Mouse (Mus musculus): ENCODE results near the gene Ccdc73. TPM values are rescaled to one million over a fixed set of nuclear protein-coding genes. Genes with fewer than 3 reads are reported as not detected.
"Not testable (repeated sequence)": the region's sequence is repeated elsewhere in the genome, so short reads cannot be mapped to it uniquely, and the experiment has no call there.

Ccdc73 gene
- polyA plus RNA-seq, 1 experiment from 2014 or later = 9.1 TPM

DNA sequence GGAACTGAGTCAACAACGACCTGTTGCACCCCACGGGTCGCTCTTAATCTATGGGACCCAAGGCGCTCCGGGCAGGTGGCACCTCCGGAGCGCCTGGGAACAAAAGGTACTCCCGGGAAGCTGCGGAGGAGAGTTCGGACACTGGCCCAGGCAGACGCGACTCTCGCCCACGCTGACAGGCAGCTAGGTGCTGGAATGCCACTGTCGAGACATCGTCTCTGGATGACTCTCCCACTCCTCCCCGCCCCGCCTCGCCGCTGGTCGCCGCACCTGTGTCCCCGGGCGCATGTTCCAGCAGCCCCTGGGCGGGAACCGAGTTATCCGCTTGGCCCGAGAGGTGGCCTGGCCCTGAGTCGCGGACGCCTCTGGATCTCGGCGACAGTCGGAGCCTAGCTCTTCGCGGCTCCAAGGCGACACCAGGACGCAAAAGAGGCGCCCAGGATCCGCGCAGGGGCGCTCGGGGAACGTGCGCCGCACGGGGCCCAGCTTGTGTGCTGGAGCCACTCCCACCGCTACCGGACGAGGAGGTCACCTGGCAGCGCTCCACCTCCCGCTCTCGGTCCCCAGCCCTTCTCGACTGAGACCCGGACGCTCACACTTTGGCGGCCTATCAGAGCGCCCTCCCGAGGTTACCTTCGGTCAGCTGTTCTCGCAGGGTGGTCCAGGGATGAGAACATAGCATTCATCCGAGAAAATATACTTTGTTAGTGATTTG lies 18.2 kb upstream of the Ccdc73 start, which contains the start of gene Prrg4:
Gene Prrg4 (minus strand): TSS at position 601 of the 715 bp plus-strand sequence.
- H3K9ac ChIP-seq (replicated peaks) = peak within 1 kb of the TSS; percentile 51
- peak within 1 kb of the TSS; percentile 93 for H3K4me2 ChIP-seq
- H3K27me3 ChIP-seq = peaks cover 32% of the 10 kb centered on the region
- ATAC-seq (ENCODE audit: insufficient number of reproducible peaks, insufficient read depth, low FRiP score, low TSS enrichment, low read depth) = peak; percentile 47; the same call in 1 of the 2 replicates
- WGBS = 1% methylated on average over 62 of the region's 62 CpGs
- peaks cover 19% of the 10 kb centered on the region for H3K4me1 ChIP-seq (replicated peaks)
- H3K27ac ChIP-seq = no peak within 1 kb of the TSS
- no peaks in the 10 kb centered on the region for H3K36me3 ChIP-seq
- peak within 1 kb of the TSS; percentile 58 for H3K4me3 ChIP-seq (replicated peaks)
- no peaks in the 10 kb centered on the region for H3K9me3 ChIP-seq

DNA sequence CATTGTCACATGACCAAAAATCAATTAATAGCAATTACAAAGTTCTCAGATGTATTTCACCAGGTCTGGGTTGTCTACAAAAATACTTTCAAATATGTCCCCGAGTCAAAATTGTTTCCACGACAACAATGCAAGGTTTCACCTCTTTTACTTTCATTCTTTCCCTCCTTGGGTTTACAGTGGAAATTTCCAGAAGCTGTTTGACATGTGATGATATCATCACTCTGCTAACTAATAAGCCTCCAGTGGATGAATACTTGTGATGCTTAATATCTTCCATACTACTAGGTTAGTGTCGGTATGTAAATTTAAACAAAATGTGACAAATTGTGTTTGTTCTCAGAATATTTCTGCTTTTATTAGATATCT lies 17.6 kb upstream of the Ccdc73 start:
- no peak for ATAC-seq (ENCODE audit: insufficient number of reproducible peaks, insufficient read depth, low FRiP score, low TSS enrichment, low read depth)
- Histone ChIP-seq H3K4me1 (replicated peaks) (peaks cover 19% of the 10 kb centered on the region), H3K4me3 (replicated peaks) (peak overlapping the region; percentile 58), H3K9me3 (no peaks in the 10 kb centered on the region), H3K27me3 (peaks cover 32% of the 10 kb centered on the region), H3K27ac (no peak overlapping the region), H3K9ac (replicated peaks) (peak overlapping the region; percentile 51; the same call in 1 of the 2 replicates), H3K36me3 (no peaks in the 10 kb centered on the region), H3K4me2 (peak overlapping the region; percentile 93)
- 71% methylated on average over 3 of the region's 3 CpGs for WGBS

DNA sequence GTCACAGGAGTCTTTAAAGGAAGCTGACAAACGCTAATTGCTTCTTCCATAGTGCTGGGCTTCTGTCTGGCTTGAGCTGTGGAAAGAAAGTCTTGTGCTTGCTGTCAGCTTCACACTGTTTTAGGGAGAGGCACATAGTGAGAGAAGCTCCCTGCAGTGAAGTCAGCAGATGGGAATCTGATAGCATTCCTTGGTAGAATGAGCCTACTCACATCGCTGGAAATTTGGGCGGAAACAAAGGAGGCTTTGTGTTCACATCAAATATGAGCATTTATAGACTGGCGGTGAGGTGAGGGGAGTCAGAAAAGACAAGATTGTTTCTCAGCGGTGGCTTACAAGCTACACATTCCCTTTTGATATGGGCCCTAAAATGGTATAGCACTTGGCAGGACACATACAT lies 15.9 kb upstream of the Ccdc73 start:
- Histone ChIP-seq H3K9me3 (no peaks in the 10 kb centered on the region), H3K27me3 (peaks cover 32% of the 10 kb centered on the region), H3K4me1 (replicated peaks) (peaks cover 13% of the 10 kb centered on the region), H3K4me2 (no peak overlapping the region), H3K27ac (no peak overlapping the region), H3K9ac (replicated peaks) (no peak overlapping the region), H3K36me3 (no peaks in the 10 kb centered on the region), H3K4me3 (replicated peaks) (no peak overlapping the region)
- no peak for ATAC-seq (ENCODE audit: insufficient number of reproducible peaks, insufficient read depth, low FRiP score, low TSS enrichment, low read depth)
- 42% methylated on average over 5 of the region's 5 CpGs for WGBS

DNA sequence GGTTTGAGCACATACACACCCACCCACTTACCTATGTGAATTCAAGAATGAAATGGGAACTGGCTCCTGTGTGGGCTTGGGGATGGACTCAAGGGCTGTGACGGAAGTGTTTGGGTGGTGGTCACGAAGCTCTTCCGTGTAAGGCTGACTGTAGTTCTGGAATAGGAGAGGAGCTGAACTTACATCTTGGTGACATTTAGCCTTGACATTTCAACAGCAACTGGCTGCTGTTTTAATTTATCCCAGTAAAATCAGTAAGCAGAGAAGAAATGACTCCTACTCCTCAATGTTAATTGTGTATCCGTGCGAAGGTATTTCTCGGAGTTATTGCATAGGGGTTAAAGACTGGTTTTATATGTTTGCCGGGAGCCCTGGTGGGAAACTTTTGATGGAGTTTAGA lies 15.1 kb upstream of the Ccdc73 start:
- ATAC-seq (ENCODE audit: insufficient number of reproducible peaks, insufficient read depth, low FRiP score, low TSS enrichment, low read depth) = no peak
- Histone ChIP-seq H3K9ac (replicated peaks) (no peak overlapping the region), H3K9me3 (no peaks in the 10 kb centered on the region), H3K27ac (no peak overlapping the region), H3K4me3 (replicated peaks) (no peak overlapping the region), H3K4me2 (no peak overlapping the region), H3K27me3 (peaks cover 32% of the 10 kb centered on the region), H3K36me3 (no peaks in the 10 kb centered on the region), H3K4me1 (replicated peaks) (peaks cover 8% of the 10 kb centered on the region)
- 78% methylated on average over 7 of the region's 7 CpGs for WGBS

DNA sequence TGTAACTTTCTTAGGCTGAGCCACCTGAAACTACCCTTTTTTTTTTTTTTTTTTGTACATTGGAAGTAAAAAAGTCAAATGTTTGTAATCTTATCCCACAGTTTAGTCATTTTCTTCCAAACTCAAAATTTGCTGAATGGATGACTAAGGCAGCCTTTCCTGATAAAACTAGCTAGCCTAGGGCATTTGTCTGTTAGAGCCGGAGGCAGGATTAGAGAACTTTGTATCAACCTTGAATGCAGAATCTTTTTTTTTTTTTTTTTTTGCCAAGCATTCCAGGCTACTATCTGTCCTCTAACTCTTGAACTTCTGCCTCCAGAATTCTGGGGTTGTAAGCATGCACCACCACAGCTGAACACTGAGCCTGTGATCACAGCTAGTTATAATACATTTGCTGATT lies 12.8 kb upstream of the Ccdc73 start:
- Histone ChIP-seq H3K4me1 (replicated peaks) (no peaks in the 10 kb centered on the region), H3K9me3 (no peaks in the 10 kb centered on the region), H3K9ac (replicated peaks) (no peak overlapping the region), H3K27ac (no peak overlapping the region), H3K27me3 (peaks cover 16% of the 10 kb centered on the region), H3K4me3 (replicated peaks) (no peak overlapping the region), H3K36me3 (no peaks in the 10 kb centered on the region), H3K4me2 (no peak overlapping the region)
- ATAC-seq (ENCODE audit: insufficient number of reproducible peaks, insufficient read depth, low FRiP score, low TSS enrichment, low read depth) = no peak
- 74% methylated on average over 1 of the region's 1 CpGs for WGBS

DNA sequence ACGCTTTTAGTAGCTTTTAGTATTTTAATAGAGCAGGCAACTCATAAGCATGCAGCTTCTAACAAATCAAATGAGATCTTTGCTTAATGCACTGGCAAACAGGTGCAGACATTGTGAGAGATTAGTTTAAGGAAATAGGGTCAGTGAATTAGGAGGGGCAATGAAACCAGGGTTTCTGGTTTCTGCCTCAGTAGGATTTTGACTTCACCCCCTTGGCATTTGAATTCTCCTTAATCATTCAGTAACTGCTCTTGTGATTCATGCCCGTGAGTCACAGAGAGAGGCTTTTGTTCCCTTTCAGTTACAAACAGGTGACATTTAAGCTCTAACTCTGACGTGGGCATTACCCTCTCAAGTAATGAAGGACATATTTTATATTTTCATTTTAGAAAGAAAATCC lies 11.9 kb upstream of the Ccdc73 start:
- Histone ChIP-seq H3K27ac (no peak overlapping the region), H3K4me1 (replicated peaks) (no peaks in the 10 kb centered on the region), H3K36me3 (no peaks in the 10 kb centered on the region), H3K9me3 (no peaks in the 10 kb centered on the region), H3K27me3 (peaks cover 12% of the 10 kb centered on the region), H3K4me3 (replicated peaks) (no peak overlapping the region), H3K9ac (replicated peaks) (no peak overlapping the region), H3K4me2 (no peak overlapping the region)
- ATAC-seq (ENCODE audit: insufficient number of reproducible peaks, insufficient read depth, low FRiP score, low TSS enrichment, low read depth) = no peak
- 32% methylated on average over 3 of the region's 3 CpGs for WGBS

DNA sequence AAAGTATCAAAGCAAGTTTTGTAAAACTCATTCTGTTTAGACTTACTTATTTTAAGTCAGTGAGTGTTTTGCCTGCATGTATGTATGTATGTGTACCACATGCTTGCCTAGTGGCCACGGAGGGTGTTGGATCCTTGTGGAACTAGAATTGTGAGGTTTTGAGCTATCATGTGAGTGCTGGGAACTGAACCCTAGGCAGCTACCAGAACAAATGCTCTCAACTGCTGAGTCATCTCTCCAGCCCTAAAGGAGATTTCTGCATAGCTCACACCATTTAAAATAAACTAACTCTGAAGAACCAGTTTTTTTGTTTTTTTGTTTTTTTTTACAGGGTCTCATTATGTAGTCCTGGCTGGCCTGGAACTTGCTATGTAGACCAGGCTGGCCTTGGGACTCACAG lies 11.4 kb upstream of the Ccdc73 start:
- H3K27ac ChIP-seq = no peak overlapping the region
- 56% methylated on average over 1 of the region's 1 CpGs for WGBS
- H3K36me3 ChIP-seq = no peaks in the 10 kb centered on the region
- H3K4me3 ChIP-seq (replicated peaks) = no peak overlapping the region
- no peaks in the 10 kb centered on the region for H3K4me1 ChIP-seq (replicated peaks)
- peaks cover 8% of the 10 kb centered on the region for H3K27me3 ChIP-seq
- no peak for ATAC-seq (ENCODE audit: insufficient number of reproducible peaks, insufficient read depth, low FRiP score, low TSS enrichment, low read depth)
- H3K4me2 ChIP-seq = no peak overlapping the region
- H3K9me3 ChIP-seq = no peaks in the 10 kb centered on the region
- no peak overlapping the region for H3K9ac ChIP-seq (replicated peaks)

DNA sequence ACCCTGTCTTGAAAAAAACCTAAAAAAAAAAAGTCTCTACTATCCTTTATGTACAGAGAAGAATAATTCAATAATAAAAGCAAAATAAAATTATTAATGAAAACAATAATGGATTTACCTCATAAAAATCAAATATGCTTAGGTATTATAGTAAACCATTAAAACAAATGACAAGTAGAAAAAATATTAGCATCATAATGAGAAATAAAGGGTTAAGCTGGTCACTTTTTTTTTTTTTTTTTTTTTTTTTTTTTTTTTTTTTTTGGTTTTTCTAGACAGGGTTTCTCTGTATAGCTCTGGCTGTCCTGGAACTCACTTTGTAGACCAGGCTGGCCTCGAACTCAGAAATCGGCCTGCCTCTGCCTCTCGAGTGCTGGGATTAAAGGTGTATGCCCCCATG lies 9.5 kb upstream of the Ccdc73 start:
- H3K27ac ChIP-seq; H3K9me3 ChIP-seq; H3K36me3 ChIP-seq; H3K27me3 ChIP-seq; H3K4me3 ChIP-seq (replicated peaks); H3K4me1 ChIP-seq (replicated peaks); ATAC-seq (ENCODE audit: insufficient number of reproducible peaks, insufficient read depth, low FRiP score, low TSS enrichment, low read depth); H3K9ac ChIP-seq (replicated peaks); H3K4me2 ChIP-seq: not testable (repeated sequence)
- 92% methylated on average over 3 of the region's 3 CpGs for WGBS

DNA sequence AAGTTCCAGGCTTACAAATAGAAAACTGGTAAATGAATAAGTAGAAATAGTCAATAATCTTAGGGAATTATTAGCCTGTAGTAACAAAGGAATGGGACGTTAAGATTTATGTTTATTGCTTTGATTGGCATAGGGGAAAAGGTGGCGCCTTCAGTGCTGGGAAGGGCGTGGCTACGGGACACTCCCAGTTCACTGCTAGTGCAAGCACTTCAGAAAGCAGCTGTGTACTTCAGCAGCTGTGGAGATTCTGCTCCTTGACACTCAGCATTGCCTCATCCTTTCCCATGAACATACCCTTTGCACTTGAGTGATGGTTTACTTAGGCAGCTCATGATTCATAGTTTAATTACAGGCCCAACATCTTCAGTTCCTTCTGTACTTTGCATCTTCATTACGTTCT lies 8.5 kb upstream of the Ccdc73 start:
- no peaks in the 10 kb centered on the region for H3K9me3 ChIP-seq
- no peak overlapping the region for H3K27ac ChIP-seq
- H3K9ac ChIP-seq (replicated peaks) = no peak overlapping the region
- H3K4me3 ChIP-seq (replicated peaks) = no peak overlapping the region
- no peak overlapping the region for H3K4me2 ChIP-seq
- no peaks in the 10 kb centered on the region for H3K36me3 ChIP-seq
- H3K4me1 ChIP-seq (replicated peaks) = no peaks in the 10 kb centered on the region
- ATAC-seq (ENCODE audit: insufficient number of reproducible peaks, insufficient read depth, low FRiP score, low TSS enrichment, low read depth) = no peak
- H3K27me3 ChIP-seq = no peaks in the 10 kb centered on the region
- 70% methylated on average over 5 of the region's 5 CpGs for WGBS

DNA sequence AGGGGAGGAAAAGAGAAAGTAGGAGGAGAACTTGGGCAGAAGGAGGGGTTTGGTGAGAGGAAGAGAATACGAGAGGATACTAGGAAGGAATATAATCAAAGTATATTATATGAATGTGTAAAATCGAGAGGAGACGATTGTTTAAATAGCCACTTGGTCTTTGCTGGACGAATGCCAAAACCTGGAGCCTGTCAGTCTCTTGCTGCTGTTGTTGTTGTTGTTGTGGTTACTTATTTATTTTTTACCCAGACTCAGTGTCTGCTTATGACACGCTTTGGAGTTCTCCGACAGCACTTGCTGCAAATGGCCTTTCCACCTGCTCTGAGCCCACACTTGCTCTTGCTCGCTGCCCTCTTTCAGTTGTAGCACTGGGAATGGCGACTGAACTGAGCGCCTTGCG lies 7.2 kb upstream of the Ccdc73 start:
- 84% methylated on average over 10 of the region's 10 CpGs for WGBS
- Histone ChIP-seq H3K9ac (replicated peaks) (no peak overlapping the region), H3K4me1 (replicated peaks) (no peaks in the 10 kb centered on the region), H3K36me3 (no peaks in the 10 kb centered on the region), H3K4me3 (replicated peaks) (no peak overlapping the region), H3K4me2 (no peak overlapping the region), H3K9me3 (no peaks in the 10 kb centered on the region), H3K27ac (no peak overlapping the region), H3K27me3 (no peaks in the 10 kb centered on the region)
- no peak for ATAC-seq (ENCODE audit: insufficient number of reproducible peaks, insufficient read depth, low FRiP score, low TSS enrichment, low read depth)

DNA sequence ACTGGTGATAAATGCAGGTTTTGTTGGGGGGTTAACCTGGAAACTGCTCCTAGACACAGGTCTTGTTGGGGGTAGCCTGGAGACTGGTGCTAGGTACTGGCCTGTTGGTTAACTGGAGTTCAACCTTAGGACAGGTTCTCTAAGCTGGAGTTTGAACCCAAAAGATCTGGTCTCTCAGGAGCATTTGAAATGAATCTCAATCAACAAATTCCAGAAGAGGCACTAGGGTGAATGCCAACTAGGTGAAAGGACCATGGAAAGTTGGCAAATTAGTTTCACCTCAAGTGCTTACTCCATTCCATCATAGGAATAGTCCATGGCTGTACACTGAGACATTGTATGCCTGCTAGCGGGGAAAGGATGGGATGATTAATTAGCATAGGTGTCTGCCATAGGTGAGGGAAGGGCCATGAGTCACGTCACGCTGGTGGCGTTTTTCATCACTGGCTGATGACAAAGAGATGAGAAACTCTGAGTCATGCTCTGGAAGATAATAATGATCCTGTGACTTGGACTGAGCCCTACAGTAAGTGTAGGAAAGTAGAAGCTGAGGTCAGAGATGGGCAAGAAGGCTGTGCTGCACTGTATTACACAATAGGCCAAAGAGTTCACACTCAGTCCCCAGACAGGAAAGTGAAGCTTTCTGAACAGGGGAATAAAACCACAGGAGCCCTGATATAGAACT lies 3.3 kb upstream of the Ccdc73 start:
- Histone ChIP-seq H3K4me2 (no peak overlapping the region), H3K9me3 (no peaks in the 10 kb centered on the region), H3K36me3 (no peaks in the 10 kb centered on the region), H3K27me3 (no peaks in the 10 kb centered on the region), H3K4me3 (replicated peaks) (no peak overlapping the region), H3K9ac (replicated peaks) (no peak overlapping the region), H3K4me1 (replicated peaks) (no peaks in the 10 kb centered on the region), H3K27ac (no peak overlapping the region)
- no peak for ATAC-seq (ENCODE audit: insufficient number of reproducible peaks, insufficient read depth, low FRiP score, low TSS enrichment, low read depth)
- 89% methylated on average over 4 of the region's 4 CpGs for WGBS

DNA sequence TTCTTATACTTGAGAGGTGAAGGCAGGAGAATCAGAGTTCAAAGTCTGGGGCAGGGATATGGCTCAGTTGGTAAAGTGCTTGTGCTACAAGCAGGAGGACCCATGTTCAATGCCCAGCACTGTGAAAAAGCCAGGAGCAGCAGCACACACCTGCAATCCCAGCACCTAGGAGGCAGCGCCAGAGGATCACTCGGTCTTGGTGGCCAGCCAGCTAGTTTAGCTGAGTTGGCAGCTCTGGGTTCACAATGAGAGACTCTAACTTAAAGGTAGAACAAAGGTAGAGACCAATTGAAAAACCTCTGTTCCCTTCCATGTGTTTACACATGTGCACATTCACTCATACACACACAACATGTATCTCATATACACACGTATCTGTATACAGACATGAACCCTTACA lies 1.5 kb downstream of the Ccdc73 start:
- WGBS = 83% methylated on average over 3 of the region's 3 CpGs
- Histone ChIP-seq H3K4me3 (replicated peaks) (no peak overlapping the region), H3K4me2 (no peak overlapping the region), H3K9me3 (no peaks in the 10 kb centered on the region), H3K27me3 (no peaks in the 10 kb centered on the region), H3K4me1 (replicated peaks) (no peaks in the 10 kb centered on the region), H3K36me3 (no peaks in the 10 kb centered on the region), H3K27ac (no peak overlapping the region), H3K9ac (replicated peaks) (no peak overlapping the region)
- no peak for ATAC-seq (ENCODE audit: insufficient number of reproducible peaks, insufficient read depth, low FRiP score, low TSS enrichment, low read depth)
